Mouse (Mus musculus): ENCODE results near the gene Hdgf. TPM values are rescaled to one million over a fixed set of nuclear protein-coding genes. Genes with fewer than 3 reads are reported as not detected.
"Not testable (repeated sequence)": the region's sequence is repeated elsewhere in the genome, so short reads cannot be mapped to it uniquely, and the experiment has no call there.

Gene Hdgf
- total RNA-seq (2014; rRNA removed) (116 and 121 TPM in 2 replicates), polyA plus RNA-seq (2015; fragmentation: Nextera tagmentation; extraction: Ambion mirVana) (147 and 160 TPM in 2 replicates)

DNA sequence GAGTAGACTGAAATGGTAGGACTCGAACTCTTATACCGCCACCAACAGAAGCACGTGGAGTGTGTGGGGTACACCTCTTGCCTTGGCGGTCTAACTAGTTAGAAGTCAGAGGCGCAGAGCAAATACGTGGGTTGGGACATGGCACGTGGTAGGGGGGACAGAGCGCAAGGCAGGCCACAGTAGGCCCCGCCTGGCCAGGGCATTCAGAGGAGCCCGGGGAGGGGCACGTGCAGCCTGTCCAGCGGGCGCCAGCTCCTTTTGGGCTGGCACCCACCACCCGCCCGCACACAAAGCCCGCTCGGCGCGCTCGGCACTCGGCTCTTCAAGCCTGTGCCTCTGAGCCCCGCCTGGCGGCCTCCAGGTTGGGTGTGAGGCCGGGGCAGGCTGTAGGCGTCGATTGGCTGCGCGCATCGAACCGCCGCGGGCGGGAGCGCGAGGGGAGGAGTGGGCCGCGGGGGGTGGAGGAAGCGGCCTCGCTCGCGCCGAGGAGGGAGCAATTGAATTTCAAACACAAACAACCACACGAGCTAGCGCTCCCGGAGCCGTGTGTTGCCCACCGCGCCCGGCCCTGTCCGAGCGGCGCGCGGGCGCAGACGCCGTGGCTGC, at the start of gene Hdgf:
Gene Hdgf, plus strand, starts transcription at position 442 of the 606 bp plus-strand sequence.
- Histone ChIP-seq H3K9me3 (ENCODE audit: low read length) (no peaks in the 10 kb centered on the region), H3K4me2 (ENCODE audit: low read depth) (peak within 1 kb of the TSS; percentile 90)
- WGBS = 3% methylated on average over 55 of the region's 57 CpGs

DNA sequence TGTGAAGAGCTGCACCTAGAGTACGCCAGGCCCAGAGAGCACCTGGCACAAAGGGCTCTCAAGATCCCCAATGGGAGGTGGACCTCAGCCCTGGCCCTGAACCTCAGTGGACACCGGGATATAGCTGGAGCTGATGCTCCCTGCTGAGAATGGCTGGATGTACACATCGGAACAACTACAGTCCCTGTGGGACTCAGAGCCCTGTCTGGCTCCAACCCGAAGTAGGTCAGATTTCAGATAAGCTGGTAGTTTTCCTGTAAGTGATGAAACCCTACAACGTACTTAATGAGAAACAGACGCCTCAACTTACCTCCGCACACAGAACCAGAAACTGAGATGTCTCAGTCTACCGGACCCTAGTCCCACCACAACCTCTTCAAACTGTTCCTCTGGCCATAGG, 48.5 kb upstream of the Hdgf start:
- Histone ChIP-seq H3K27ac (ENCODE audit: low read depth, low read length) (no peak overlapping the region), H3K4me1 (ENCODE audit: insufficient read depth) (no peaks in the 10 kb centered on the region), H3K4me2 (ENCODE audit: low read depth) (no peak overlapping the region), H3K27me3 (ENCODE audit: insufficient read depth, low read length) (no peaks in the 10 kb centered on the region), H3K36me3 (ENCODE audit: insufficient read depth) (peaks cover 52% of the 10 kb centered on the region), H3K9me3 (ENCODE audit: low read length) (no peaks in the 10 kb centered on the region), H3K4me3 (ENCODE audit: low read depth, low read length) (no peak overlapping the region), H3K9ac (no peak overlapping the region)
- WGBS = 95% methylated on average over 8 of the region's 8 CpGs
- no peak for DNase-seq
- ATAC-seq = no peak
- TF ChIP-seq CTCF (IDR thresholded peaks at IDR 0.05; ENCODE audit: low read depth) = no peak

More for the DNA sequence above, at the start of gene Hdgf:
- Histone ChIP-seq H3K9ac (peak within 1 kb of the TSS; percentile 79), H3K27ac (ENCODE audit: low read depth, low read length) (peak within 1 kb of the TSS; percentile 77), H3K4me1 (ENCODE audit: insufficient read depth) (peaks cover 14% of the 10 kb centered on the region), H3K36me3 (ENCODE audit: insufficient read depth) (no peaks in the 10 kb centered on the region), H3K4me3 (ENCODE audit: low read depth, low read length) (peak within 1 kb of the TSS; percentile 78), H3K27me3 (ENCODE audit: insufficient read depth, low read length) (no peaks in the 10 kb centered on the region)
- DNase-seq (peak; percentile 98), ATAC-seq (peak; percentile 97)
- TF ChIP-seq CTCF (IDR thresholded peaks at IDR 0.05; ENCODE audit: low read depth) = peak; percentile 53

DNA sequence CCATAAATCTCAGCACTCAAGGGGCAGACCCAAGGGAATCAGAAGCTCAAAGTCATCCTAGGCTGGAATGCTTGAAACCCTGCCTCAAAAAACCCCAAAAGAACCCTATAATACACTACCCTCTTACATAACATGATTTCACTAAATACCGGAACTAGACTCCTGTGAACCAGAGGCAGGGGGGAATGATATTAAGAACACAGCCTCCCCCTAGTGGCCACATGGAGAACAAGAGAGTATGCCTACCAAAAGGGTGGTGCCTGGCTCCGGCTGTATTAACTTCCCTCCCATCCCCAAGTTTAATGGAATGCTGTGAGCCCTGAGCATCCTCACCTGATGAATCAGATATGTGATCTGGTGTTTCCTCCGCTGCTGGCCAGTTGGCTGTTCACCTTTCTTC, 46.3 kb upstream of the Hdgf start:
- ATAC-seq = peak; percentile 78
- 22% methylated on average over 3 of the region's 3 CpGs for WGBS

DNA sequence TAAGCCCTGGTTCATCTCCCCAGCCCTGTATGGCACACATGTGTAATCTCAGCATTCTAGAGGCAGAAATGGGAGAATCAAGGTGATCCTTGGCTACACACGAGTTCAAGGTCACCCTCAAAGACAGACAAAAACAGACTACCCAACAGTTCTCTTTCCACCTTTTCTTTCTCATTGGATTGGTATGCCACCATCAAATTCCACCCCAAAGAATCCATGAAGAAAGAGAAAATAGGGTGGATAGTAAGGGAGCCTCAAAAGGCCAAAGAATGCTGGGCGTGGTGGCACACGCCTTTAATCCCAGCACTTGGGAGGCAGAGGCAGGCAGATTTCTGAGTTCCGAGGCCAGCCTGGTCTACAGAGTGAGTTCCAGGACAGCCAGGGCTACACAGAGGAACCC, 42.0 kb upstream of the Hdgf start:
- H3K4me3 ChIP-seq (ENCODE audit: low read depth, low read length); H3K4me2 ChIP-seq (ENCODE audit: low read depth); H3K9ac ChIP-seq; DNase-seq; H3K27ac ChIP-seq (ENCODE audit: low read depth, low read length); H3K27me3 ChIP-seq (ENCODE audit: insufficient read depth, low read length); ATAC-seq; H3K4me1 ChIP-seq (ENCODE audit: insufficient read depth); H3K9me3 ChIP-seq (ENCODE audit: low read length): not testable (repeated sequence)
- H3K36me3 ChIP-seq (ENCODE audit: insufficient read depth) = peaks cover 72% of the 10 kb centered on the region
- 93% methylated on average over 4 of the region's 4 CpGs for WGBS

More for the DNA sequence above, 46.3 kb upstream of the Hdgf start:
- Histone ChIP-seq H3K4me3 (ENCODE audit: low read depth, low read length) (no peak overlapping the region), H3K27ac (ENCODE audit: low read depth, low read length) (no peak overlapping the region), H3K27me3 (ENCODE audit: insufficient read depth, low read length) (no peaks in the 10 kb centered on the region), H3K4me1 (ENCODE audit: insufficient read depth) (no peaks in the 10 kb centered on the region), H3K4me2 (ENCODE audit: low read depth) (no peak overlapping the region), H3K9ac (no peak overlapping the region), H3K36me3 (ENCODE audit: insufficient read depth) (peaks cover 66% of the 10 kb centered on the region), H3K9me3 (ENCODE audit: low read length) (no peaks in the 10 kb centered on the region)
- peak; percentile 91 for TF ChIP-seq CTCF (IDR thresholded peaks at IDR 0.05; ENCODE audit: low read depth)
- DNase-seq = peak; percentile 76

DNA sequence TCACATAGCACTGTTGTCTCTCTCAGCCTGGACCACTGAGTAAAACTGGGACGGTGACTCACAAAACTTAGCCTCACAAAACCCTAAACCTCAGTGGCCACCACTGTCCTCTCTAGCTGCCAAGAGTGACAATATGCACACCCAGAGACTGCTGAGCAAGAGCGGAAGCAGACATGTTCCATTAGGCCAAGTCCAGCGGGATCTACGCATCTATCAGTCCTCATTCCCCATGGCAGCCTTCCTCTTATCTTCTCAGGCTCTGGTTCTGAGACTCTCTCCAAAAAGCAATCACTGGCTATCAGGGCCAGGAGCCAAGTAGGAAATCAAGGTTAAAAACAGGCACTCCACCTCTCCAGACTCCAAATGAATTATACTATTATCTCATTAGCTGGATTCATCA, 28.4 kb upstream of the Hdgf start:
- WGBS = 94% methylated on average over 4 of the region's 4 CpGs
- H3K9me3 ChIP-seq (ENCODE audit: low read length) = no peaks in the 10 kb centered on the region
- no peak overlapping the region for H3K4me3 ChIP-seq (ENCODE audit: low read depth, low read length)
- no peak overlapping the region for H3K4me2 ChIP-seq (ENCODE audit: low read depth)
- no peaks in the 10 kb centered on the region for H3K4me1 ChIP-seq (ENCODE audit: insufficient read depth)
- no peak for DNase-seq
- no peaks in the 10 kb centered on the region for H3K27me3 ChIP-seq (ENCODE audit: insufficient read depth, low read length)
- H3K36me3 ChIP-seq (ENCODE audit: insufficient read depth) = 0 out of 2 replicates have a peak, but pooled peaks cover 5% of the 10 kb centered on the region
- no peak for TF ChIP-seq CTCF (IDR thresholded peaks at IDR 0.05; ENCODE audit: low read depth)
- no peak for ATAC-seq
- H3K27ac ChIP-seq (ENCODE audit: low read depth, low read length) = no peak overlapping the region
- H3K9ac ChIP-seq = no peak overlapping the region

DNA sequence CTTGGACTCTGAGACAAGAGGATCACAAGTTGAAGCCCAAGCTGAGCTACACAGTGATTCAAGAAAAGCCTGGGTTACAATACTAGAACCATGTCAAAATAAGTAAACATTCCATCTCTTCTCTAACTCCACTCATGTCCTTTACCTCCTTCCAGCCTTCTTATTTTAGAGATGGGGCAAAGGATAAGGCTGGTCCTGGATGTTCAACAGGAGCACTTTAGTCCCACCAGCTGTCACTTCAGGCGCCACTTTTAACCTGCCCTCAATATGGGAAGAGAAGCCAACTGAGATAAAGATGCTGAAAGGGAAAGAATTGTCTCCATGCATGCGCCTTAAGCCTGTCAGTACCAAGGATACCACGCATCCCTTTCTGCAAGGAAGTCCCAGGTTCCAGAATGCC, 21.8 kb upstream of the Hdgf start:
- peak overlapping the region; percentile 96 for H3K4me3 ChIP-seq (ENCODE audit: low read depth, low read length)
- peaks cover 15% of the 10 kb centered on the region for H3K4me1 ChIP-seq (ENCODE audit: insufficient read depth)
- DNase-seq = no peak
- peak overlapping the region; percentile 86 for H3K9ac ChIP-seq
- ATAC-seq = no peak
- H3K9me3 ChIP-seq (ENCODE audit: low read length) = 0 out of 2 replicates have a peak, but pooled peaks cover 4% of the 10 kb centered on the region
- TF ChIP-seq CTCF (IDR thresholded peaks at IDR 0.05; ENCODE audit: low read depth) = no peak
- no peak overlapping the region for H3K27ac ChIP-seq (ENCODE audit: low read depth, low read length)
- no peaks in the 10 kb centered on the region for H3K27me3 ChIP-seq (ENCODE audit: insufficient read depth, low read length)
- 9% methylated on average over 3 of the region's 3 CpGs for WGBS
- 0 out of 2 replicates have a peak, but pooled peaks cover 3% of the 10 kb centered on the region for H3K36me3 ChIP-seq (ENCODE audit: insufficient read depth)
- H3K4me2 ChIP-seq (ENCODE audit: low read depth) = peak overlapping the region; percentile 88

DNA sequence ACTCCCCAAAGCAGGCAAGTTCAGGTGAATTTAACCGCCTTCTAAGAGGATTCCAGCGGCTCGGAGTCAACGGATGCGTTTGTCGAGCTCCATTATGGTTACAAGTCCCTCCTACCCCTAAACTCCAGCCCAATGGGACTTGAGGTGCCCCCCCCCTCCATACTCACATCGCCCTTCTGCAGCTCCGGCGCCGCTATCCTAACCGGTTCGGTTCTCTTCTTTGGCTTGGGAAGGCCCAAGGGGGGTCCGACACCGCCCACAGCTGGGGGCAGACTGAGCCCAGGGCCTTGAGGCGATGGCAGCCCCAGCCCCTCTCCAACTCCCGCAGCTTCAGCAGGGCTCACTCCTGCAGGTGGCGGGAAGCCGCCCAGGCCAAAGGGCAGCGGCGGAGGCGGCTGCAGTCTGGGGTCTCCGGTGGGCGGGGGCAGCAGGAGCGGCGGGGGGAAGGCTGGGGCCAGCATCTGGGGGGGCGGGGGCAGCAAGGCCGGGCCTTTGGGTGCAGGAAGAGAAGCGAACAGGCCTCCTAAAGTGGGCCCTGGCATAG, 21.3 kb upstream of the Hdgf start:
- Histone ChIP-seq H3K4me2 (ENCODE audit: low read depth) (peak overlapping the region; percentile 88), H3K27me3 (ENCODE audit: insufficient read depth, low read length) (no peaks in the 10 kb centered on the region), H3K9ac (peak overlapping the region; percentile 86), H3K9me3 (ENCODE audit: low read length) (0 out of 2 replicates have a peak, but pooled peaks cover 4% of the 10 kb centered on the region), H3K4me1 (ENCODE audit: insufficient read depth) (peaks cover 15% of the 10 kb centered on the region), H3K4me3 (ENCODE audit: low read depth, low read length) (peak overlapping the region; percentile 96), H3K36me3 (ENCODE audit: insufficient read depth) (0 out of 2 replicates have a peak, but pooled peaks cover 1% of the 10 kb centered on the region), H3K27ac (ENCODE audit: low read depth, low read length) (peak overlapping the region; percentile 86)
- no peak for TF ChIP-seq CTCF (IDR thresholded peaks at IDR 0.05; ENCODE audit: low read depth)
- WGBS = 1% methylated on average over 24 of the region's 28 CpGs
- no peak for ATAC-seq
- peak; percentile 51 for DNase-seq

Data from forebrain, postnatal 0 days (tissue).